Mouse (Mus musculus) lung, postnatal 10 days (tissue): ENCODE measurements at regions not wholly inside any gene's neighbourhood (a gene's known extent, or its start where the extent isn't known, plus 50 kb on each side); places are given as distances from the start of the nearest gene placed in this dataset.

Experiments
- DNase-seq: peaks from one replicate; pipeline ENCODE4 v3.0.0; 2021

DNA sequence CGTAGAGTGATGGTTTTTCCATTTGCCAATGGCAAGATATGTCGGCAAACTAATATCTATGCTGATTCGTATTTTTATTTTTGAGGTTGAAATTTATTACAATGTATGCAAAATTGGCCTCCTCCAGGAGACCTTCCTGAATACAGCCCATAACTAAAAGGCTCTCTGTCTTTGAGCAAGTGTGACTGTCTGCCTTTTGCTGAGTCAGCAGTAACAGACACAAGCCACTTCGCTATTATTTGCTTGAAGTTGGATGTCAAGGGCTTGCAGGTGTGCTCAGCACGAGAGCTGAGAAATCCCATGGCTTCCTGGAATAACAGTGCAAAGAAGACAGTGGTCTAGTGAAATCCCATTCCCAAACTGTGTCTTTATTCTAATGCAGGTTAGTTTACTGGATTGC lies 56.9 kb downstream of the Dmrt2 start:
- no peak for DNase-seq

DNA sequence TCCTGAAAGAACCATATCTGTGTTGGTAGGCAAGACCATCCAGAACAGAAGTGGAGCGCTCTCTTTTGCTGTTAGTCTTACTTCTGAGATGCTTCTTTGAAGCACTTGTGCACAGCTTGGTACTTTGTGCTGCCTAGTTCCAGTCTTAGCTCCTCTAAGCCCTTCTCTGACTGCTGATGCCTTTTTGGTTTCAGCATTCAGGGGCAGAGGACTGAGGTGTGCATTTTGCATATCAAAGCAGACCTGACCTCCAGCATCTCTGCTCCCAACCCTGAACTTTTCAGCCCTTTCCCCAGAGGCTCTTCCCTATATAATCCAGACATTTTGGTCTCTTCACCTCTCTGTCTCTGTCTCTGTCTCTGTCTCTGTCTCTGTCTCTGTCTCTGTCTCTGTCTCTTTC lies 57.4 kb downstream of the Dmrt2 start:
- DNase-seq, result no peak

DNA sequence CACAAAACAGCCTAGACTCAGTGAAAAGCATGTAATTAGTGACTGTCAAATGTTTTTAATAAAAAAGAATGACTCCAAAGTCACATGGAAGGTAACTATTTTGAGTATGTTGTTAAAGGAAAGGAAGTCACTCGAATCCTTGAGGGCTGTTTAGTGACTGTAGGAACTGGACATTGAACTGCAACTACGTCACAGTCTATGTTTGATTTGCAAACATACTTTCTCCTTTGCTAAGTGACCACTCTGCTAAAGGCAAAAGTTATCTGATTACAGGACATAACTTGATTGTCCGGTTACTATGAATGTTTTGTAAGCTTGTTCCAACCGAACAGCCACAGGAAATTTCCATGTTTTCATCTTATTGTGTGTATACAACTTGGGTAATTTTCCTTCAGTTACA lies 106.2 kb downstream of the Dmrt2 start:
- DNase-seq, result no peak

DNA sequence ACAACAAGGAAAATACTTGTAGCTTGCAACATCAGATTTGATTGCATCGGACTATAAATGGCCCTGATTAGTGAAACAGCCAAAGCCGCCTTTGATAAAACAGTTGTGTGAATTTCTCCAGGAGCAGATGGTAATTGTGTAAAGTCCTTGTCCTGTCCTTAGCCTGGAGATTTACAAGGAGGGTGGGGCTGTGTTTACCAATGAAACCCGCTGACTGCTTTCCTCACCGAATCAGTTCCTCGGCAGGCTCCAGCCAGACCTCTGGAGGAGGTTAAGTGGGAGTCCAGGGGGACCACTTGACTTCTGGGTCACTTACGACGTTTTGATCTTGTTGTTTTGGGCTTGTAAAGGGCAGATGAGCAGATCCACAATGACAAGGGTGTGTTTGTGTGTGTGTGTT lies 107.1 kb downstream of the Dmrt2 start:
- DNase-seq, result no peak

DNA sequence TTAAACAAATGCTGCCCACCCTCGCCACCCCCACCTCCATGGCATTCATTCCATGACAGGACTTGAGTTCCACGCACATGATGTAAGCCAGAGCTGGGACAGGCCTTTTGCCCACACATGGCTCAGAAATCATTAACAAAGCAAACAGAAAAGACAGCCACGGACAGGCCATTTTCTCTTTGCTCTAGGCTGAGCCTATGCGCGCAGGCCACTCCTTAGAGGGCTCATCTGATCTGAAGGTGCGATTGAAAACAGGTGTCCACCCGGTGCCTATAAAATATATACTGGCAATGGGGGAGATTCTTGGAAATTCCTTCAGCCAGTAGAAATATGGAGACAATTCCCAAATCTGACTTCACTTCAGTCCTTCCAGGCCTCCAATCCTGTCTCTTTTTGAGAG lies 109.1 kb downstream of the Dmrt2 start:
- no peak for DNase-seq

DNA sequence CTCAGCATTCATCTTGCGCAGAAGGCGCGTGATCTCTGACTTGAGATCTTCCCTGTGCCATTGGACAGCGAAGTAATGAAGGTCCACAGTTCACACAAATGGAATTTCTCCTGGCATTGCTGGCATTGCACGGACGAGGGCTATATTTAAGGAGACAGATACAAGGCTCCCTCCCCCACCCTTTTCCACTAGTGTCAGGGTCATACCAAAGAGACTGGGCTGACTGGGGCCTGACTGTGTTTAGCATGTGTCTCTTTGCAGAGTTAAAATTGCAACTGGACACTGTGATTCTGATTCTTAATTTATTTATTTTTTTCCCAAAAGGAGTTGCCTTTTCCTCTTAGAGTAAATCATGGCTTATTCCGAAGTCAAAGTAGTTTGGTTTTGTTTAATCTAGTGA lies 130.5 kb downstream of the Dmrt2 start:
- no peak for DNase-seq

DNA sequence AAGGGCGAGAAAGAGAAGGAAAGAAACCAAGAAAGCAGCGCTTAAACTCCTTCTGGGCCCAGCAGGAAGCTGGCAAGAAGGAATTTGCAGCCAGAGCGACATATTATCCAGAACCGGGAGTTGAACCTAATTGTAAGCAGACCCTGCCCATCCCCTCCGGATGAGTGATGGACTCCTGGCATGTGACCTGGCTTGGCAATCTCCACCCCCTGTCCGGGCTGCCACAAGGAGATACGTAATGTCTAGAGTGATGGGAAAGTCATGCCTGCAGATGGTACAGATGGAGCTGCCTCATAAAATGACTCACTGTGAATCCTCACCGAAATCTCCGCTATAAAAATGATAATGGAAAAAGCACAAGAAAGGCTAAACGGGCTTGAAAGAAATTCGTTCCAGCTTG lies 133.1 kb downstream of the Dmrt2 start:
- no peak for DNase-seq

DNA sequence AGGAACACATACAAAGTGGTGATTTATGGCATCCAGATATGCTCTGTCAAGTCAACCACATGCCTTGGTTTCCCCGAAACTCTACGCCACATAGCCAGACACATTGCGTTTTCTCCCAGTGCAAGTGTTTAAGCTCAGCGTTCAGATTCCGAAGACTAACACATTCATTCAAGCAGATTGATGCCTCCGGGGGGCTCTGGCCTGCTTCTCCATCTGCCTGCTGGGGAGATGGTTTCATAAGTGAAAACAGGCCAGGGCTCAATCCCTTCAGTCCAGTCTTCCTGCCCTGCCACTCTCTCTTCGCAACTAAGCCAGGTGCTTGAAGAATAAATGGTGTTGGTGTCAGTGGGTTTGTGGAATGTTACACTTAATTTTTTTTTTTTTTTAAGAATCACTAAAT lies 141.4 kb downstream of the Dmrt2 start:
- DNase-seq, result no peak

DNA sequence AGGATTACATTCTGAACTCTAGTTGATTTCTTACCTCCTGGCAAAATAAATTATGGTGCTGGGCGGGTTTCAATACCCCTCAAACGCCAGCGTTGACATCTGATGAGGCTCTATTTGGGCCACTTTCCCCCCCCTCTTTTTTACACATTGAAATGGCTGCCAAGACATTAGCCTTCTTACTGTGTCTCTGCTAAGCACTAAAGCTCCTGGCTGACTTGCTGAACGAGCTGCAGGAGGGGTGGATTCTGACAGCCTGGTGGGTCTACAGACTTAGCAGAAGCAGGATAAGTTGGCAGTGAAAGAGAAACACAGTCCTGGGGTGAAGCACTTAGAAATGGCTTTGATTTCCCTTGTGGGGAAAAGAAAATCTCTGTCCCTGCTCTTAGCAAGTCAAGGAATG lies 172.9 kb downstream of the Dmrt2 start:
- no peak for DNase-seq

DNA sequence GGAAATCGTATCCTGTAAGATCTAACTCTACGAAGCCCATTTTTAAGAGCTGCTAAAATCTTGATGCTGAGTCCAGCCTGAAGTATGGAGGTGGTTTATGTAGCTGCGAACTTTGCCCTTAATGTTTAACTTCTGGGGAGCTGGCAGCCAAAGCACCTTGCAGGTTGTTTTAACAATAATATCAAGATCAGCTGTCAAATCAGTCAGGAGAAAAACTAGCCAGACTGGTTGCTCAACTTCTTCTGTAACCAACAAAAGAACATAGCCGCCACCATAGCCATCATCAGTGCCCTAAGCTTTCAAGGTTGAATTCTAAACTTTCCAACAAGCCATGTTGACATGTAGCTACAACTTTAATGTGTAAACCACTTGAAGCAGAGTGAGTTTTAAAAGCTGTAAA lies 184.1 kb downstream of the Dmrt2 start:
- DNase-seq, result peak; percentile 4

DNA sequence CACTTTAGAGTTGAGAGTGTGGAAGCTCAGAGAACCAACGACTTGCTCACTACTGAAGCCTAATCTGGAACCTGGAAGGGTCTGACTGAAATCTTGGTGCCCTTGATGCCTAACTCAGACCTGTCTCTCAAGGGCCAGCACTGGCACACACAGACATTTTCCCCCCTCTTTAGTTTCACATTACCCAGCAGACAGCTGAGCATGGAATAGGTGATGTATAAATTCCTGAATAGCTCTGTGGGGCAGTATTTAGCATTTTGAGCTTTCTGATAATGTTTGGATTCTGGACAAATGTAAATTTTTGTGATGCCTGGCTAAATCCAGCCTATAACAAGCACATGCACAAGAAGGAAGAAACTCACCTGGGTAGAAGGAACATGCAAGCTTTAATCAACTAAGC lies 191.1 kb downstream of the Dmrt2 start:
- no peak for DNase-seq

DNA sequence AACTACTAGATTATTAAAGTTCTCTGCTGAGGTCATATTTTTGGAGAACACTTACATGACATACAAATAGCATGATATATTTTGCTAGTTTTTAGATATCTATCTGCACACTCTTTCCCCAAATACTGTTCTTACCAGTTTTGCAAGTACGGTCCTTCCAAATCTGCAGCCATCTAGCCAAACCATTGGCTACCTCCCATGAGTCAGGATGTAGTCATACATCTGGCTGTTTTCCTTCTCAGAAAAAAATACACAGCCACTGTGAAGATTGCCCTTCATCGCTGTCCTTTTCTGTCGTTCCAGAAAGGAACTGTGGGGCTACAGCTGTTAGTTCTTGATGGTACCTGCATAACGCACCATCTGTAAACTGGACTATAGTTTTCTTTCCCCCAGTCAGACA lies 234.5 kb downstream of the Dmrt2 start:
- DNase-seq, result no peak

DNA sequence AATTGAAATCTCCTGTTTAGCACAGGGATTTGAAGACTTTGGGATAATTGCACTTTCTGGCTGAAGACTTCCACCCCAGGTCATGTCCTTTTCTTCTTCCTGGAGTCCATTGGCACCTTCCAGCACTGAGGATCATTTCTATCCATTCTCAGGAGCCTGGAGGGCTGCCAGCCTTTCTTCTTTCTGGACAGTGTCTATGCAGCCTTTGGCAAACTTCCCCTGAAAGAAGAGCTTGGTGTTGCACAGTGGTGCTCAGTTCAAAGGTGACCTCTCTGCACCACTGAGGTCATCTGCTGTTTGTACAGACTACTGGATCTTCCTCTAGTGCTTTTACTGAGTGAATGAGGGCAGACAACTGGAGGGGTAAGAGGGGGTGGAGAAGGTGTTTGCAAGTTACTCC lies 249.8 kb downstream of the Dmrt2 start:
- DNase-seq, result no peak

DNA sequence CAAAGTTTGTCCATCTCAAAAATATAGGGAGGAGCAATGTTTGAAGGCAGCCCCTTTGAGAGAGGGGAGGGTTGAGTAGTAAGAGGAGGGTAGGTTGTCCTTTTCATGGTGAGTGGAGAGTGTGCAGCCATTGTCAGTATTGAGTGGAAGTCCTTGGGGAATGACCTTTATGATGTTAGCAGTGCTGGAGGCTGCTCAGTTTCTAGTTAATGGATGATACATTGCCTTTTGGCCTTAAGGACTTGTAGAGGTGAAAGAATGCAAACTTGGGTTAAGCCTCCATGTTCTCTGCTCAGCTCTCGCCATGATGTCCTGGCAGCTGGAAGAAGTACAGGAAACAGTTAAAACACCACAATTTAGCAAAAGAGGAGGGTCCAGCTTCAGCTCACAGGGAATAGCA lies 250.6 kb downstream of the Dmrt2 start:
- DNase-seq, result no peak

DNA sequence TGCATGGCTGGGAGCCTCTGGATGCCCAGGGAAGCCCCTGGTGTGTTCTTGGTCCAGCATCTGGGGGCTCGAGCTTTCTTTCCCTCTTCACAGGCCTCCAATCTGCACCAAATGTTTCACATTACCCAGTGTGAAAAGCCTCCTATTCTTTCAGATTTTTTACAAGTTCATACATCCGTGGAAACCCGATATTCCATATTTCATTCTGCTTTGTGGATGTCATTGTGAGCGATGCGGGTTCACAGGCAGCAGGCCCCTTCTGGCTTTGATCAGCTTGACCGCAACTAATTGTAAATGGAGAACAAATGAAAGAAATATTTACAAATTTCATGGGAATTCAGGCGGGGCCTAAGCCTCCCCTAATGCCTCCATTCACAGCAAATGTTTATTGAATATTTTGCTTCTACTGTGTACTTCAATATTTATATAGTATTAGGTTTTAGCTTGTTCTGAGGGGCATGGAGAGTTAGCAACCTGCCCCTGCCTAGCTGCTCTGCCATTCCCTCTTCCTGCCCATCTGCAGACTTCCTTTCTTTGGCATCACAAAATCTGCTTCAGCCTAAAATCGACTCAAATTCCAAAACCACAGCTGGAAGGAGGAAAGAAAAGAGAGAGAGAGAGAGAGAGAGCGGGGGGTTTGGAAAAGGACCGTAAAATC lies 251.6 kb downstream of the Dmrt2 start:
- DNase-seq, result no peak

DNA sequence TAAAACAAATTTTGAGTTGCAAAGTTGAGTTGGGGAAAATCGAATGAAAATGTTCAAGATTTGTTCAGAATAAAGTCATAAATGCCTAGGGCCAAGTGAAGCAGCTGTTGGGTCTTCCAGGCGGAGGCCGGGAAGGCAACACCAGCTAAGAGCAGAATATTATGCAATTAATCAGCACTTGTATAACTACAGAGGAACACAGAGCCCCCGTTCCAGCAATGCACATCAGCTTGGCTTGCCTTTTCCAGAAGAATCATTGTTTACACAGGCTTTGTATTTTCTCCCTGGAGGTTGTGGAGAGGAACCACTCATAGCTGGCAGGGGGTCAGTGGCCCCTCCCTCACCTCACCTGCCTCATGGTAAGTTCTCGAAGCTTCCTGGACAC lies 252.2 kb downstream of the Dmrt2 start:
- peak; percentile 3 for DNase-seq

DNA sequence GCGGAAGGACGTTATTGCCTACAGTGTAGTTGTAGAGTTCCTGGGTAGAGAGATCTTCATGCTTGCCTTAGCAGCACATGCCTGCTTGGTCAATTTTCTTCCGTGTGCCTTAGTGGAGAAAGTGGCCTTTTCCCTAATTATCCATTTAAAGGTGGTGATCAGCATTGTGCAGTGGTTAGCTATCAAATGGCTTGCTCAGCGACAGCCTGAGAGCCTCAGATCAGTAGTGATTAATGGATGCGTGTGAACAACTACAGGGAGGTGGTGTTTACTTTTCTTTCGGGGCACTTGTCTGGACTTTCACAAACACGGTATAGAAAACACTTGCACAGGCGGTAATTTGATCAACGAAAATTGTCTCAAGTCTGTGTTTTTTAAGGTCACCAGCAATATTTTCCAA lies 255.0 kb downstream of the Dmrt2 start:
- DNase-seq, result no peak

DNA sequence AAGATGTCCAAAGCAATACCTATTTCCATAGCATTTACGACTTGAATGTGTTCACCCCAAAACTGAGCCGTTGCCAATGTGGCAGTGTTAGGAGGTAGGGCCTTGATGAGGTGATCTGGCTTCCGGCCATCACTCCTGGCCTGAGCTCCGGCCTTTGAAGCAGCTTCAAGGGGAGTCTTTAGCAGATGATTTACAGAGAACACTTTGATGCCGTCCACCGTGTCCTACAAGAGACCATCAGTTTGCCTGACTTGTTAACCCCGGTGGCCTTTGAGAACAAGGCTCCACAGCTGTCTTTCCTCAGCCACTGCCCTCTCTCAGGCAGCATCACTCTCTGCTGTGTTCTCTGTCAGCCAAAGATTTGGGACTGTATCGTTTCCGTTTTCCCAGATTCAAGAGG lies 265.1 kb downstream of the Dmrt2 start:
- no peak for DNase-seq

DNA sequence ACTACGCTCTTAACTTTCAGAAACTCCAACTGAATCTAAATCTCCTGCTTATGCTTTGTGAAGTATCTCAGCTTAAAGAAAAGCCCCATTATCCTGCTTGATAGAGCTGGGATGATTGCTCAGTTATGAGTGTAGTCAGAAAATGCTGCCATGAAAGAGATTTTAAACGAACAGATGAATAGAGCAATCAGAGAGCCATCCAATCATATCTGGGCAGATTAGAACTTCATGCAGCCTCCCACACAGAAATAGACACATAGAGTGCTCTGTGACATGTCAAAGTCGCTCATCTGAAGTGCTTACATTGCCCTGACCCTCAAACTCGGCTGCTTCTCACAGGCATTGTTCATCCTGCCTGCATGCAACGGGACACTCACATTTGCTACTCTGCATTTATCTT lies 299.0 kb downstream of the Dmrt2 start:
- no peak for DNase-seq

DNA sequence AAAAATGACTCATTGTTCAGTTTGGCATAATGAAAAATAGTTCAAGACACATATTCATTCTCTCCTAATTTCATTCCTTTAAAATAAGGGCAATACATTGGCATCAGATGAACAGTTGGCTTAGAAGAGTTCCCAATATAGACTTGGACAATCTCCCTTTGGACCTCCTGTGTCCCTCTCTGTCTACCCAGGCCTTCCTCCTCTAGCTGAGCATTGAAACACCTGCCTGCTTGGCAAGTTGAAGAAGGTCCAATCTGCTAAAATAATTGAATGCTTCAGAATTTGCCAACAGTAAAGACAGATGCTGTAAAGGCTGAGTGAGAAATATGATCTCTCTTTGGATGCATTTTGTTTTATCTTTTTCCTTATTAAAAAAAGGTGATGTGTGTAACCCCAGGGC lies 303.0 kb downstream of the Dmrt2 start:
- DNase-seq, result no peak

DNA sequence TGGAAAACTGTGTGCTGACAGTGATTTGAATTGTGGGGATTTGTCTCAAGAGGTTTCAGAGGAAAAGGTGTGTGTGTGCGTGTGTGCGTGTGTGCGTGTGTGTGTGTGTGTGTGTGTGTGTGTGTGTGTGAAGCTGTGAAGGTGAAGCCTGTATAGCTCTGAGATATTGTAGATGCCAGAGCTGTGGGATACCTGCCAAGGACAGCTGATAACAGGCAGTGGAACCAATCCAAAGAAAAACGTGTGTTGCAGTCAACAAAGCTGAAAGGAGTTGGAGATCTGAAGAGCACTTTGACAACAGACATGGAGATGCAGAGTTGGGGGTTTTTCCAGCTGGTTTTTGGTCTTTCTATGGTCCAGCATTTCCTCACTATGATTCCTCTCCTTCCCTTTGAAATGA lies 308.1 kb downstream of the Dmrt2 start:
- no peak for DNase-seq

DNA sequence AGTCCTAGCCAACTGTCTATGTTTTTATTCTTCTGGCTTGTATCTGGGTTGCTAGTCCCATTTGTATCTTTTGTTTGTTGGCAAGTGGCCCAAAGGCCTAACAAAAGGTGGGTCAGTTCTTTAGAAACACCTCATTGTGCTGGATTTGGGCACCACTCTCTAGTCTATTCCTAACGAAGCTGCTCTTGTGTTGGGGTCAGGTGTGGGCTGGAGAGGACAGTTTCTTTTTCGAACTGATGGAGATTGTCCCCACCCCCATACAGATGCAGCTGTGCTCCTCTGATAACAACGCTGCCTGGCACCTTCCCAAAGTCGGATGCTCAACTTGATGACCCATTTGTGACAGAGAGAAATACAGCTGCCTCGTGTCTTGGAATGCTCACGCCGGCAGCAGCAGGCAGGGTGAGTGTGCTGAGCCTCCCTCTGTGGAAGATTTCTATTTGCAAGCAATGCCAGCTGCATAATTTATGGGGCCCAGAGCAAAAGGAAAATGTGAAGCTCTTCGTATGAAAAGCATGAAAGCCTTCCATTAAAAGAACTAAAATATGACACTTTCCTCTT lies 342.5 kb downstream of the Dmrt2 start:
- peak; percentile 18 for DNase-seq

DNA sequence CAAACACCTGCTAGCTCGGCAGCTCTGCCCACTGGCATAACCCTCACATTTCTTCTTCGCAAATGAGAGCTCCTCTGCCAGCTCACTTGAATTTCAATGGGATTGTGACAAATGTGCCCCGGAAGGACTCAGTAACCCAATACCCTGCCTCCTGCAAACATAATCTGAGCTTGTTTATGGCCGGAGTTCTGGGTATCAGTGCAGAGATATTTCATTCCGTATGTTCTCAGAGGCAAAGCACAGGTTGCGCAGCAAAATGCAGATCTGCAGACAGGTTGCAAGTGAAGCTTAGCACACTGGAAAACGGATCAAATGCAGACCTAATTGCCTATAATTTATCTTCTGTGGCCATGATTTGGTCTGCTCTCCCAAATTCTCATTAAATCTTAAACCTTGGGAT lies 348.9 kb downstream of the Dmrt2 start:
- DNase-seq, result no peak

DNA sequence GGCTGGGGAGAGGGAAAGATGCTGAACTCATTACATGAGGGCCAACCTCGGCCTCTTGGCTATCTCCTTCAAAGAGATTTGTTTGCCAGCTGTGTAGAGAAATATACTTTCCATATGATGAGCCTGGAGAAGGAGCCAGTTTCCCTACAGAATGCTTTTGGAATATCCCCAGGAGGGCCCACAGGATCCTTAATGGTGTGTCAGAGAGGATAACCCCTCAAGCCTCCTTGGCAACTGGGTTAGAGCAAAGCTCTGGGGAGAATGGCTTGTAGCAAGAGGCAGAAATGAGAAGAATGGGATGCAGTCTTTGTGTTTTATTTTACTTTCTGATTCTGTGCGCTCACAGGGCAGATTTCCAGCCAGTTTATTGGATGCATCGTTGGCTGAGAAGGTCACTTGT lies 353.9 kb downstream of the Dmrt2 start:
- no peak for DNase-seq

DNA sequence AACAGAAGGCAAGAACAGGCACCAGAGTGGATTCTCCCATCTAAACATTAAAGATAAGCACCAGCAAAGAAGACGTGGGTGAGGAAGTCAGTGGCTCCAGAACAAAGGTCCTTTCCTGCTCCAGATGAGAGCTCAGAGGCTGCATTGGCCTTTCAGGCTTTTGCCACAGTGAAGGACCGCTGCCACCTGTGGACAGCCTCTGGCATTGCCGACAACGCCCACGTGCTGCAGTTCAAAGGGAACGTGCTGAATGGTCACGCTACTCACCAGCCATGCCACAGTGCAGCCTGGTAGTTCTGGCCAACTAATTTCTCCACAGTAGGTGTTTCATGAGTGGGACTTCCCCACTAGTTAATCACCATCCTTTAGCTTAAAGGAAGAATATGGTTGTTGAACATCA lies 365.1 kb downstream of the Dmrt2 start:
- peak; percentile 44 for DNase-seq
